Mouse (Mus musculus) liver, adult (tissue): Measurements from ENCODE around the gene Vgf.

Experiments
- GATA4 ChIP-seq: IDR thresholded peaks from 2 replicates; pipeline ENCODE4 v1.6.1; 2014; ENCODE audit warnings: mild to moderate bottlenecking, low read length; ENCODE audit not compliant: insufficient replicate concordance

Gene Vgf

GRCm38 (mm10) chr5:137073141-137073540, 46.9 kb downstream of the Vgf start:
- TF ChIP-seq GATA4: no peak

- TF ChIP-seq GATA4: no peak; the same call in 1 of the 2 replicates
Observed at GRCm38 (mm10) chr5:137074191-137074651, 48.0 kb downstream of the Vgf start.

GRCm38 (mm10) chr5:137075726-137076125, 49.5 kb downstream of the Vgf start:
- TF ChIP-seq GATA4: peak; percentile 90

GRCm38 (mm10) chr5:137076191-137076930, 50.2 kb downstream of the Vgf start:
- no peak for TF ChIP-seq GATA4

- TF ChIP-seq GATA4: no peak
Observed at GRCm38 (mm10) chr5:137077187-137077586, 51.0 kb downstream of the Vgf start.

- no peak for TF ChIP-seq GATA4
Observed at GRCm38 (mm10) chr5:137078041-137078440, 51.8 kb downstream of the Vgf start.

- TF ChIP-seq GATA4: no peak
Observed at GRCm38 (mm10) chr5:137078616-137079015, 52.4 kb downstream of the Vgf start.

GRCm38 (mm10) chr5:137079849-137080248, 53.7 kb downstream of the Vgf start:
- no peak for TF ChIP-seq GATA4
